Mouse (Mus musculus) CH12F3 (cell line): ENCODE data around the gene Tex36.

Experiments
- in situ Hi-C: fragments of 300-500 bp; cut with MboI; formaldehyde crosslinking; loops from 2 replicates; pipeline ENCODE4 v1.14.3; 2020; ENCODE audit warnings: low sequenced_read_pairs

Gene Tex36

DNA sequence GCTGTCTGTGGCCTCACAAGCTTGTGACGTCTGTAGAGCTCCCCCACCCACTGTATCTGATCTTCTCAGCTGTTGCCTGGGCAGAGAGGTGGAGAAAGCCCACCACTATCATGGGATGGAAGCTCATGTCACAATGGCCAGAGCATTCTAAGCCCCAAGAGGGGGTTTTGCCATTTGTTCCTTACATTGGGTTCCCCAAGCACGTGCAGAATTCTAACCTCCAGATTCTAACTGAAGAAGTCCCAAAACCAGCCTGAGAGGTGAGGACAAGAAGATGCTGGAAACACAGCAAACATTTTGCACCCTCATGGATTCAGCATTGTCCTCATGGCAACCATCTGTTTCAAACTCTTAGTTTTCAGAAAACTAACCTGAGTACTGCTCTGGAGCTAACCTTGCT is at the start of gene Tex36:
Tex36 (minus strand) TSS at position 101 of the 400 bp plus-strand sequence.
- in situ Hi-C loops = no loop called here

DNA sequence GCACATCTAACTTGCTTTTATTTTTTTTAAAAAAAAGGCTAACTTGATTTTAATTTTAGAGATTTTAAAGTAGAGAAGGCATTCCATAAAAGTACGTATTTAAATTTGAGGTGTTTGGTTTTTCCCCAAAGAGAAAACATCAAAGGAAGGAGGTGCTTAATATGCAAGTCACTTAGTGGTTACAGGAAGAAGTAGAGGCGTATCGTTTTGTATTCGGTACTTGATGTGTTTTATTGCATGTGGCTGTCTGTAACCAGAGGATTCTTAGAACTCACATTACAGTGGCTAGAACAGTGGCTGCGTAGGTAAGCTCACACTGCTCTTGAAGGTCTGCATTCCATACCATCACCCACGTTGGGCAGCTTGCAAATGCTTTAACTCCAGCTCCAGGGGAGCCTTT is 43.8 kb upstream of the Tex36 start:
- in situ Hi-C loops = no loop called here

DNA sequence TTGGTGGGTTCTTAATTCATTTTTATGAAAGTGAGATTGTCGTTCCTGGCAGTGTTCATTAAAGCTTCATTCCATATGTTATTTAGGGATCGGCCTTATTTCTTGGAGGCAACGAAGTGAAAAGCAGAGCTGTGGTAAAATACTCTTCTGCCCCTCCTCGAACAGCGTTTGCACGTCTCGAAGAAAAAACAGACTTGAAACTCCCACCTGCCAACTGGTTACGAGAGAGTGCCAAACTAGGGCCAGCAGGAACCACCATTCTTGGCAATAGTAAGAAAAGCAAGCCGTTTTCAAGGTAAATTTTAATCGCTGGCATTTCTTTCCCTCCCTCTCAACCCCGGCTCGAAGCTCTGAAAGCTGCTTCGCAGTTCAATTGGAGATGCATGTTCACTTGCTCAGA is 36.9 kb upstream of the Tex36 start:
- in situ Hi-C loops = no loop called here

DNA sequence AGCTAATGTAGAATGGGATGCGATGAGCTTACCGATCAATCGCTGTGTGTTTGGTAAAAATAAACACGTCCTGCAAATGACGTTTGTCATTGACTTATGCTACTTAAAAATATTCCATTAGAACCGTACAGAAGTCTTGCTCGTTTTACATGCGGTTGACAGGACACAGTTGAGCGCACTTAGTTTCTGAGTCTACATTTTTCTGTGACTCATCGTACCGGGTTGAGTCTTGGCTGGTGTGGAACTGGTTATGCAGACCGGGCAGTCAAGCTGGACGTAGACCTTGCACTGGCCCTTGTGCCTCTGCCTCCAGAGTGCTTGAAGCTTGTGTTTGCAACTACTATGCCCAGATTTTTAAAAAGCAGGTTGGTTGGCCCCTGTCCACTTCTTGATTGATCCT is 36.3 kb upstream of the Tex36 start:
- in situ Hi-C loops = no loop called here

DNA sequence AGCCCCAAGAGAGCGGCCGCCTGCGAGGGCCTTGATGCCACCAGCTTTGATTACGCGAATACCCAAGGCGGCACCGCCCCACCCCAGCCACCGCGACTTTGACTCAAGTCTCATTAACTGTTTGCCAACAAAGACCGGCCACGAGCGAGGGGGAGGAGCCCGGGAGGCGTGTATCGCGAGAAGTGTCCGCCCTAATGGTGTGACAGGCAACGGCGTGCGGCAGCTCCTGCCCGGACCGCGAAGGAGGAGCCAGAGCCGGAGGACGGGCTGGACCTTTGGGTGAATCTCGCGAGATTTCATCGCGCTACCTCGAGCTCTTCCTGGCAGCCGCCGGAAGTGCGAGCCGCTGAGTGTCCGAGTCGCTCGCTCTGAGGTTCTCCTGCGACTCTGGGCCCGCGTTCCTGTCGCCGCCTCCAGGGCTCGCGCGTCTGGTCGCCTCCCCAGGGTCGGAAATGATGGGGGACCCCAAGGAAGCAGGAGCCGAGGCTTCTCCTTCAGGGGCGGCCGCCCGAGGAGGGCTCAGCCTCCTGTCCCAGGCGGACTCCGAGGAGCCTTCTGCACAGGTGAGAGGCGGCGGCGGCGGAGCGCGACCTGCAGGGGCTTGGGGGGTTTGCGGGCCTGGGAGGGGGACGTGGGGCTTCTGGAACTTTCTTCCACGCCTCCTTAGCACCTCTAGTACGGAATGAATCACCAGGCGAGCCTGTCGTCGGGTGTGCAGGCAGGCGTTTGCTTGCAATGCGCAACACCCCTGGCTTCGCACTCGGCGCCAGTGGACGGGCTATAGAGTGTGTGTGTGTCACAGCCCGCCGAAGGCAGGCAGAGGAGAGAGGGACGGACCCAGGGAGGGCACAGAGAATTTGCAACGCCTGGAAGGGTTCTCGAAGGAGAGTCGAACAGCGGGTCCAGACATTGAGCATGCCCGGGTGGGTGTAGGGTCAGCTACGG is 35.7 kb upstream of the Tex36 start, which contains the start of gene Edrf1:
Edrf1 (plus strand) TSS at position 183 of the 945 bp plus-strand sequence.
- in situ Hi-C loops = no loop called here

DNA sequence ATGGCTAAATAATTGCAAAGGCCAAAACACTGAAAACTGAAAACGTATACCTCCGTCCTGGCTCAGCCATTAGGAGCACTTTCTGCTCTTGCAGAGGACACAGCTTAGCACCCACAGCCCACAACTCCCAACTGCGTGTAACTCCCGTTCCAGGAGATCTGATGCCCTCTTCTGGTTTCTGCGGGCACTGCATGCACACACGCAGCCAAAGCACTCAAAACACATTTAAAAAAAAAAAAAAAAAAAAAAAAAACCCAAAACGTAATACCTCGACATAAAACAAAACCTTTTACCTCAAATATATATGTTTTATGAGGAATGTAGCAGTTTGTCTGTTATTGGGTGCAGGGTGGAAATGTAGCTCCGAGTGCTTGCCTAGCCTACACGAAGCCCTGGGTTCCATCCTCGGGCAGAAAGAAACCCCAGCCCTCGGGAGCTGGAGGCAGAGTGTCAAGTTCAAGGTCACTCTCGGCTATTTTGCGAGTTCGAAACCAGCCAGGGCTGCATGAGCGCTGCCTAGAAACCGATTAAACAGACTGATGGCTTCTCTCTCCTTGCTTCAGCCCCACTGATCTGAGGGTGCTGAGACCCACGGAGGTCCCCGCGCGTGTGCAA is 34.9 kb upstream of the Tex36 start:
- in situ Hi-C loops = no loop called here

DNA sequence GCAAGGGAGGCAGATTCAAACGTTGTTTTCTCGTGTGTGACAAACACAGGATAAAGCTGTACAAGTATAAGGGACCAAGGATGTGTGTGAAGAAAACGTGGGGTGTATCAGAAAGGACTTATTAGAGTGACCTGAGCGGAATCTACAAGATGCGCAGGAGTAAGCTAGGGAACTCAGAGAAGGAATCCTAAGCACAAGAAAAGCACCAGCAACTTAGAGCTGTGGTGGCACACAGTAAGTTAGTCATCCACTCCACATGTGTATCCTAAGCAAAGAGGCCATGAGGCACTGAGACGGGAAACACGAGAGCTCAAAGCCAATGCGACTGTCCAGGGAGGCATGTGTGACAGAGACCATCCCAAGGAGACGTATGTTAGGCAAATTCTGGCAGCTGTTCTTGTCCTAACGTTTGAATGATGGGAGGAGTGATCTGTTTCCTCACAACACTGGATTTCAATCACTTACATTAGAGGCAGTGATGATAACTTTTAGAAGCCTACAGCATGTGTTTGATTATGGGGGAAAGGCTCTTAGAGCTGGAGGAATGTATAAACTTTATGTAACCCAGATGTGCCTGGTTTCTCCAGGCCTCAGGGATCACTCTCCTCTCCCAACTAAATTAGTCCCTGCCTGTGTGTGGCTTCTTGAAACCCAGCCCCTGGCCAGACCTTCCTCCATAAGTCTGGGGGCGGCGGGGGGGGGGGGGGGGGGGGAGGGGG is 33.1 kb upstream of the Tex36 start:
- in situ Hi-C loops = no loop called here

DNA sequence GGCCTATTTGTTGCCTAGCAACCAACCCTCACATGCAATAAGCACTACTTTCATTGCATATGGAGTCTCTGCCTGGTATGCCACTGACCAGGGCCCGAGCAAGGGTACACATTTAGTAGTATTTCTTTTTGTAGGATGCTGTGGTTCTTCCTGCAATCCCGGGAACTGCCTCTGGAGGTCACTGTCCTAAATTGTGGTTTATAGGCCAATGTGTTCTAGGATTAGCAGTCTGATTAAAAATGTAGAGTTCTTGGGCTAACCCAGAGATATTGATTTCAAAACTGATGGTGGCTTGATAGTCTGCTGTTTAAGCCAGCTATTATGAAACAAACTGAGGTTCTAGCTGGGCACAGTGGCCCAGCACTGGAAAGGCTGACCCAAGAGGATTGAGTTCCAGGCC is 30.5 kb upstream of the Tex36 start:
- in situ Hi-C loops = no loop called here

DNA sequence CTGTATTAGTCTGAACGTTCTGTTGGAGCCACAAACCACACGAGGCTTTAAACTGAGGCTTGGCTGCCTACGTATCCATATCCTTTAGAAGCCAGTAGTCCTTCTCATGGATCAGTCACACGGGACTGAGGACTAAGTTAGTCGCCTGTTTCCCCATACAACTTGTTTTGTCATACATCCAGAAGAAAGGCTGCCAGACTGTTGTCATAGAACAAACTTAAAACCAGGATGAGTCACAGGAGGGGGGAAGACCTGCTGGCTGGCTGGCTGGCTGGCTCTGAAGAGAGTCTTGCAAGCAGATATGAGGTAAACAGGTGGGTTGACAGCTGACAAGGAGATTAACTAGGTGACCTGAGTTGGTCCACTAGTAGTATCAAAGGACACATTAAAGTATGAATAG is 28.9 kb upstream of the Tex36 start:
- in situ Hi-C loops = no loop called here

DNA sequence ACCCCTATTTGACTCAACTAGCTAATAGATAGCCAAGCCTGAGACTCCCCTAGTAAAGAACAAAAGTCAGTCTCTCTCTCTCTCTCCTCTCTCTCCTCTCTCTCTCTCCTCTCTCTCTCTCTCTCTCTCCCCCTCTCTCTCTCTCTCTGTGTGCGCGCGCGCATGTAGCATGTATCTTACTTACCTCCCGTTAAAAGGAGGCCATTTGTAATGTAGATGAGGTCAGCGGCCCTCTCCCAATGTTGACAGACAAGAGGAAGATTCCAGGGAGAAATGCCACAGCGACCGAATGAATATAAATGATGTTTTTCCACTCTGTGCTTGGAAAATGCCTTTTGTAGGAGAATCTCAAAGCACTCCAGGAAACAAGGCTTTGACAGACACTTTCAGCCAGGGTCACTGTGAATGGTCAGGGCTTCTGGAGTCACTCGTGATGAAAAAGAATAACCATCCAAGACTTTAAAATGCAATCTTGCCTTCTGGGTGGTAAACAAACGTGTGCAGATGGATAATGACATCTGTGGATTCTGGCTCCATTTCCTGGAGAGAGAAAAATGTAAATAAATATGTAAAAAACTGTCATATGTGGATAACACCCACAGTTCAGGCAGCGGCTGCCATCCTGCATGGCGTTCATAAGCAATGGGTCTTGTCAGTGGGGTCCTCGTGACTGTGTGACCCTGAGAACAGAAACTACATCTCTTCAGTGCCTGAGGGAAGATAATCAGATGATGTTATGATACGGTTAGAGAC is 25.4 kb upstream of the Tex36 start:
- in situ Hi-C loops = no loop called here

DNA sequence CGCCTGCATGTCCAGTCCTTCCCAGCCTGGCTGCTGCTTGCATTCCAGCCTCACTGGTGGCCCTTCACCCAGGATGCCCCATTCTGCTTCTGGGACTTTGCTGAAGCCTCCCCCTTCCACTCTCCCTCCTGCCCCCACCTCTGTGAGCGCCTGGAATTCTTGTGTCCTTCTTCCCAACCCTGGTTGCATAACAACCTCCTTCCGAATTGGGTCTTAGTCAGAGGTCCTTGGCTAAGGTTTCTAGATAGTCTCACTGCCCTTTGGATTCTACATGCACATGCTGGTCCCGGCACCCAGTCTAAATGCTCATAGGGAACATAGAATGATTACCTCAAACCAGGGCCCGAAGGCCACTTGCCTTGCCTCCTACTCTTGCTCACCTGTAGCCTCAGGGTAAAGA is 21.3 kb upstream of the Tex36 start:
- in situ Hi-C loops = no loop called here

DNA sequence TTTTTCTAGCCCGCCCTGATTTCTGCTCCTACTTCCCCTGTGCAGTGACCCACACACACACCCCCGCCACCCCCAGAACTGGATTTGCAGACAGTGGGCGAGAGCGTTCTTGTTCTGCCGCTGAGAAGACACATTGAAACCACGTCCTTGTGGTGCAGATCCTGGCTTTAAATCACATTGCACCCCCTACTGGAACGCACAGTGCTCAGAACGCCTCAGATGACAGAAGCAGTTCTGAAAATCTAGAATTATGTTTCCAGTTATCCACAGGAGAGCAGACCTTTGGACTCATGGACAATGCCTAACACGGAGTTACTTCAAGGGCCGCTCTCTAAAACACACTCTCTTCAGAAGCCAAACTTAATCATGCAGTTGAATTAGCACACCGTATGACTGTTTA is 18.8 kb upstream of the Tex36 start:
- in situ Hi-C loops = no loop called here

DNA sequence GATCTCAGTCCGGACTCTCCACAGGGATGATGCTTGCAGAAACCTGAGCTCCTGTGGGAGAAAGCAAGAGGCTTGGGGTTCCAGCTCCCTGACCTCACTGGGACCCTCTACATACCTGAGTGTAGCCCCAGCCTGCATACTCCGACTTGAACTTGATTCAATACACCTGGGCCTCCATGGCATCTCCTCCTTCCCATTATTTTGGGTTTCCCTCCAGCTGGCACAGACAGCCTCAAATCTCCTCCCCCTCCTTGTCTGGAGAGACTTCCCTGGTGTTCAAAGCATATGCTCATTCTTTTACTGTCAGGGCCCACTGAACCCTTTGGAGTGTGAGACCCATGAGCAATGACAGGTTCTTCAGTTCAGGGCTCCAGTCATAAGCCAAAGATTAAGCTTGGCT is 11.0 kb upstream of the Tex36 start:
- in situ Hi-C loops = no loop called here

DNA sequence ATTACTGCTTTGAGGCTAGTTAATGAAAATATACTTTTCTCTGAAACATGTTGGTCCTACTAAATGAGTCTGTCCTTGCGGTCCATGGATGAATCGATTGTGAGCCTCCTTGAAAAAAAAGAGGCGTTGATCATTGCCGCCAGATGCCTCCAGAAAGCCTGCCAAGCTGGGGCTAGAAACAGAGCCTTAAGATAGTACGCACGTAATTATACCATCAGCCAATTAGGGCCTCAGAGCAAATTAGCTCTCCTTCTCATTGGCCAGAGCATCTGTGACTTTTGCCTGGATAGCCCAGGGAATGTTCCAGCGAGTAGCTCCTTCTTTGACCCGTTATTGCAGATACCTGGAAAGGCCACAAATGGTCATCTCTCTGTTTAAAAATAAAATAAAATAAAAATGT is 7.6 kb upstream of the Tex36 start:
- in situ Hi-C loops = no loop called here

DNA sequence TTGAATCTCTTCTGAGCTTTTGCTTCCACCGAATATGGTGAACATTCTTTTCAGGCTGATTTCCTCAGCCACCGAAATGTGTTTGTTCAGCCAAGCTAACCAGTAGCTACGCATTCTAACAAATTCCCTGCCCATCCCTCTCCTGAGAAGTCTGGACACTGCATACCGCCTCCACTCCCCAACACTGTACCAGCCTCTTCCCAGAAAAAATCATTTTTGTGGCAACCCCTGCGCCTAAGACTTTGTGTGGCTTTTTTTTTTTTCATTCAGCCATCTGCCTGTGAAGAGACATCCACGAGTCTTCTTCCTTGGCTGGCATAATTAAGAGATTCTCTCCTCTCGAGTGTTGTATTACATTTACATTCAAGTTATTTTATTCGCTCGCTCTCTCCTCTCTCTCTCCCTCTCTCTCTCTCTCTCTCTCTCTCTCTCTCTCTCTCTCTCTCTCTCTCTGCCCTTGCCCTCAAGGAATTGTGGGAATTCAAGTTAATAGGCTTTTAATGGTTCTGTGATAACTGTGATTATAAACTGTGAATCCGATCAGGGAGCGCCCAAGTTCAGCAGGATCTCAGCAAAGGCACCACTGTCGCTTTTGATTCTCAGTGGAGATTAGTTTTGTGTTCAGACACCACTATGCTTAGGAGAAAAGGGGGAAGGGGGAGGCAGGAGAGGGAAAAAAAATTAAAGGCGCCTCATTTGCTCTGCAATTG is 6.8 kb upstream of the Tex36 start:
- in situ Hi-C loops = no loop called here

DNA sequence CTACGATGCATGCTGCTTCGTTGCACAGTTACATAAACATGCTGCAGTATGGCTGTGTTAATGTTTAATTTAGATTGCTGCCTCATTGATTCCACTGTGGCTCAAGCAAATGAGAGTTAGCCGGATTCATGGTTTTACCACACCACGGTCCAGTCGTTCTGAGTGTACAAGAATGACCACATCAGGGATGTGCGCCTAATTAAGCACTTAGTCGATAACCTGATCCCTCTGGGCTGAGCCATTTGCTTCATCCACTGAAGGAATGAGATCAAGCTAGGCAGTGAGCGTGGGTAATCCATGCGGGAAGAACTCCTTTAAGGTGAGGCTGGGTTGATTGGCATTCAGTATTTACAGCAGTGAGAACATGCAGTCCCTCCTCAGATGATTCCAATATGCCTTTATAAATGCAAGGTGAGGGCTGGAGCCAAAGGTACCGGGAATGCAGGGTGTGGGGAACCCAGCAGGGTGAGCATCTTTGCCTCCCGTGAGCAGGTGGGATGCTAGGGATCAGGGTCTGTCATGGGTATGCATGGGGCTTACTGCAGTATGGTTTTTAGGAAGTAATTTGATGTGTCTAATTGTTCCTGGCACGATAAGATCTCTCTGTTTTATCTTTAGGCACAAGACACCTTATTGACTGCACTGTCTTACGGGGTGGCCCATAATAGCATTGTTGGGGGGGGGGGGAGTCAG is 6.1 kb upstream of the Tex36 start:
- in situ Hi-C loops = no loop called here

DNA sequence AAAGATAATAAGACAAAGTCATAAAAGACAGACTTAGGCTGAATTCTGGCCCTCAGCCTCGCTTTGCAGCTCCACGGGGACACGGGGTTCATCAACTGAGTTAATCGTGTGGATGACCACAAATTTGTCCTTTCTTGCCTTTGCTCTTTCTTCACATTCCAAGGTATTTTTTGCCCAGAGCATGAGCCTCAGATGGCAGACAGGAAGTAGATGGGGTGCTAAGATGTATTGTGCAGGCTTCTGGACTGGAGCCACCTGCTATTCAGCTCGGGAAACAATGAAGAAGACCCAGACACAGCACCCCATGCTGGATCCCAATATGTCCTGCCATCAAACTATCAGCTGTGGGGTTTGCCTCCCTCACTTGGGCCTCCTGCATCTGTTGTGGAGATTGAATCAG is 5.4 kb upstream of the Tex36 start:
- in situ Hi-C loops = no loop called here

DNA sequence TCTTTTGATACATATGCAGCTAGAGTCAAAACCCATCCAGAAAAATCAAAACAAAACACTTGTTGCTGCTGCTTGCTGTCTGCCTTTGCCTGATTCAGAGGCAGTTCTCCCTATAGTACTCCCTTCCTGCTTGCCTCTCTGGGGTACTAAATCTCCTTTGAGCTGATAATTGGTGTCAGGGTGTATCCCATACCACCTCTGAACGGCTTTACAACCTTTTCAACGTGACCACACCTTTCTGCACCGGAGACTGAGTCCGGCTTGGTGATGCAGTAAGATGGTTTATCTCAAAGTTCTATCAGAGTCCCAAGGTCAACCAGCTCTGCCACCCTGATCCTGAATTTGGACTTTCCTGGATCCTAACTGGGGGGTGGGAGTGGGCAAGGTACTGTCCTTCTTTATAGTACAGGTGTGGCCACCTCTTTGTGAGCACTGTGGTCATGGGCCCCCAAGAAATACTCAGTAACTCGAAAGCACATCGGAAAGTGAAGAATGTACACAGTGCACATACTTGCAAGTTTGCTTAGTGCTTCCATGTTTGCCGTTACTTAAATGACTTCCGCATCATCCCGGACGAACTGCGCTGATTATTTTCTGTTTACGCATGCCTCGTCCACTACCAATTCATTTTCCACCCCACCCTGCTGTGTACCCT is 2.6 kb upstream of the Tex36 start:
- in situ Hi-C loops = no loop called here

DNA sequence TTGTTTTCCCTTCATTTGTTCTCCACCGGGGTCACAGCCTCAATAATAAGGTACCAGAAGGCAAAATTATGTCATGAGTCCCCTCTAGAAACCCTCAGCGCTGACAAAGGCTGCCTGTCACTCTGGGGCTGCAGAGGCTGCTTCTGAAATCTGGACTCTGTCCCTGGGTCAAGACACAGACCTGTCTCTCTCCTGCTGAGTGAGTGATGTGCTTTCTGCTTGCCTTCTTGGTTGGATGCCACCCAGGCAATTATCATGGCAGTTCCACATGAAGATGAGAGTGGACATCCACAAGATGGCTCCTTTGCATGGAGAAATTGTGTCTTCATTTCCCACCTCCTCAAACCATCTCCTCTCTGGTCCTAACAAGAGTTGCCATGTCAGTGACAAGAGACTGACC is 1.2 kb upstream of the Tex36 start:
- in situ Hi-C loops = no loop called here
